Mouse (Mus musculus) limb, embryonic 14.5 days (tissue): ENCODE measurements around the gene Jam3. TPM values are rescaled to one million over a fixed set of nuclear protein-coding genes. Genes with fewer than 3 reads are reported as not detected.

Source experiments
- ATAC-seq: fragments of 200-750 bp; cut with Nextera tagmentation; 2 replicates; pipeline ENCODE4 v1.8.0; 2017; ENCODE audit warnings: low read depth, moderate number of reproducible peaks, moderate TSS enrichment; ENCODE audit not compliant: low FRiP score
- DNase-seq: peaks from one replicate; pipeline ENCODE4 v3.0.0-alpha.2; 2015; ENCODE audit warnings: low spot score
- H3K27ac ChIP-seq: fragments of 300-500 bp; sonication (generic); replicated peaks from 2 replicates; pipeline ENCODE4 v1.5.1; 2014; ENCODE audit warnings: low read depth, mild to moderate bottlenecking, low read length, moderate library complexity, mixed read lengths
- H3K27me3 ChIP-seq: fragments of 300-500 bp; sonication (generic); 2 replicates; pipeline ENCODE4 v1.6.1; 2014; ENCODE audit warnings: low read length, mixed read lengths; ENCODE audit not compliant: control insufficient read depth, insufficient read depth
- H3K36me3 ChIP-seq: fragments of 300-500 bp; sonication (generic); 2 replicates; pipeline ENCODE4 v1.6.1; 2014; ENCODE audit warnings: mild to moderate bottlenecking, low read length, moderate library complexity, mixed read lengths; ENCODE audit not compliant: control insufficient read depth, insufficient read depth
- H3K4me1 ChIP-seq: fragments of 300-500 bp; sonication (generic); 2 replicates; pipeline ENCODE4 v1.6.1; 2014; ENCODE audit warnings: antibody characterized with exemption, low read length, mixed read lengths; ENCODE audit not compliant: control insufficient read depth, insufficient read depth
- H3K4me2 ChIP-seq: fragments of 300-500 bp; sonication (generic); replicated peaks from 2 replicates; pipeline ENCODE4 v1.6.1; 2014; ENCODE audit warnings: low read depth, mild to moderate bottlenecking, low read length, moderate library complexity; ENCODE audit not compliant: severe bottlenecking
- H3K4me3 ChIP-seq: fragments of 300-500 bp; sonication (generic); replicated peaks from 2 replicates; pipeline ENCODE4 v1.5.1; 2014; ENCODE audit warnings: low read length
- H3K9ac ChIP-seq: fragments of 300-500 bp; sonication (generic); 2 replicates; pipeline ENCODE4 v1.6.1; 2014; ENCODE audit warnings: mild to moderate bottlenecking, low read depth, low read length, moderate library complexity; ENCODE audit not compliant: severe bottlenecking
- H3K9me3 ChIP-seq: fragments of 300-500 bp; sonication (generic); 2 replicates; pipeline ENCODE4 v1.6.1; 2016; ENCODE audit warnings: low read length; ENCODE audit not compliant: control insufficient read depth
- POLR2A ChIP-seq: fragments of 200-500 bp; IDR thresholded peaks from 2 replicates; pipeline ENCODE4 v1.8.0; 2012; ENCODE audit warnings: inconsistent platforms, mild to moderate bottlenecking, moderate library complexity, borderline replicate concordance; ENCODE audit not compliant: insufficient read depth, insufficient read length; ENCODE audit errors: extremely low read depth
- WGBS: fragments of 180-500 bp; shearing (Covaris S2); extraction: QIAGEN DNeasy Blood & Tissue Kit; methylation state at CpG from one replicate; pipeline ENCODE4 v1.1.7; 2014; 5-methylcytosine and 5-hydroxymethylcytosine counted together
- polyA plus RNA-seq, 2 experiments: library from polyadenylated mRNA; depleted of rRNA in 1 of 2; stranded (reverse) in 1 of 2; unstranded in 1 of 2; fragments of >200 nt; fragmentation: Nextera tagmentation in 1 of 2; extraction: Ambion mirVana in 1 of 2; gene quantifications; 2 replicates each; pipeline versions ENCODE4 v1.2.1 to v1.2.3; 2012 to 2014

Gene Jam3
- polyA plus RNA-seq, 2 experiments, result 100 to 110 TPM

DNA sequence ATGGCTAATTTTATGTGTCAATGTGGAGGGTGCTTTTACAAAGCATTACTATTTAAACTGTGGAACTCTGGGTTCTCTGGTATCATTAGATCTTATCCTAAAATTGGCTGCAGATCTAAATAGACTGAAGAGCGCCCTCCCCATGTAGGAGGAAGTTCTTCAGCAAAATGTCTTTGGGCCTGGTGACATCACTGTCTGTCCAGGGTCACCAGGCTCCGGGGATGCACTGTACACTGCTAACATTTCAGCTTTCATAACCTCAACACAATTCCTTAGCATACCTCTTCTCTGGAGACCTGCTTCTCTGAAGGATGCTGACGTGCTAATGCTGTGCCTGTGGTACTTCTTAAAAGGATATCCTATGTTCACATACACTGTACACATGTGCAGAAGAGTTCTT is 43.5 kb downstream of the Jam3 start:
- TF ChIP-seq POLR2A, result no peak
- ATAC-seq (no peak), DNase-seq (no peak)
- H3K9me3 ChIP-seq, result no peaks in the 10 kb centered on the region
- no peak overlapping the region for H3K9ac ChIP-seq
- no peak overlapping the region for H3K27ac ChIP-seq
- no peak overlapping the region for H3K4me3 ChIP-seq
- H3K27me3 ChIP-seq, result no peaks in the 10 kb centered on the region
- no peak overlapping the region for H3K4me2 ChIP-seq
- 91% methylated on average over 3 of the region's 3 CpGs for WGBS
- H3K36me3 ChIP-seq, result no peaks in the 10 kb centered on the region
- H3K4me1 ChIP-seq, result peaks cover 12% of the 10 kb centered on the region

DNA sequence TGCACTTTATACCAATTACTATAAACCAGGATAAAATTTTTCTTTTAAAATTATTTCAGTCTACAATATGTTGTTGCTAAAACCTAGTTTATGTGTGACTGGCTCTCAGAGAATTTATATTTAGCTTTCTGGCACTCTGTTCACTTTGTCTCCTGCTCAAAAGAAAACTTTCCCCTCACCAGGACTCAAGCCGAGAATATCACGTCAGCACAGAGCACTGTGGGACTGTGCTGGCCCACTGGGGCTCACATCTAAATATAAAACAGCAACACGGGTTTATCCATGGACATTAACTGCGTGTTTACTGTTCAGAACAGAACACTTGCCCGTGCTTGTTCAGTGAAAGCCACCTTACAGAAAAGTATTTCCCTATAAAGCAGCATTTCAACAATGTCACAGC is 44.5 kb downstream of the Jam3 start:
- H3K4me3 ChIP-seq, result no peak overlapping the region
- H3K36me3 ChIP-seq, result no peaks in the 10 kb centered on the region
- peaks cover 12% of the 10 kb centered on the region for H3K4me1 ChIP-seq
- H3K4me2 ChIP-seq, result no peak overlapping the region
- TF ChIP-seq POLR2A, result no peak
- ATAC-seq (no peak), DNase-seq (no peak)
- H3K9me3 ChIP-seq, result no peaks in the 10 kb centered on the region
- 0 out of 2 replicates have a peak overlapping the region, but pooled peaks have one; percentile 43 for H3K27ac ChIP-seq
- no peak overlapping the region for H3K9ac ChIP-seq
- H3K27me3 ChIP-seq, result no peaks in the 10 kb centered on the region
- 22% methylated on average over 5 of the region's 5 CpGs for WGBS

DNA sequence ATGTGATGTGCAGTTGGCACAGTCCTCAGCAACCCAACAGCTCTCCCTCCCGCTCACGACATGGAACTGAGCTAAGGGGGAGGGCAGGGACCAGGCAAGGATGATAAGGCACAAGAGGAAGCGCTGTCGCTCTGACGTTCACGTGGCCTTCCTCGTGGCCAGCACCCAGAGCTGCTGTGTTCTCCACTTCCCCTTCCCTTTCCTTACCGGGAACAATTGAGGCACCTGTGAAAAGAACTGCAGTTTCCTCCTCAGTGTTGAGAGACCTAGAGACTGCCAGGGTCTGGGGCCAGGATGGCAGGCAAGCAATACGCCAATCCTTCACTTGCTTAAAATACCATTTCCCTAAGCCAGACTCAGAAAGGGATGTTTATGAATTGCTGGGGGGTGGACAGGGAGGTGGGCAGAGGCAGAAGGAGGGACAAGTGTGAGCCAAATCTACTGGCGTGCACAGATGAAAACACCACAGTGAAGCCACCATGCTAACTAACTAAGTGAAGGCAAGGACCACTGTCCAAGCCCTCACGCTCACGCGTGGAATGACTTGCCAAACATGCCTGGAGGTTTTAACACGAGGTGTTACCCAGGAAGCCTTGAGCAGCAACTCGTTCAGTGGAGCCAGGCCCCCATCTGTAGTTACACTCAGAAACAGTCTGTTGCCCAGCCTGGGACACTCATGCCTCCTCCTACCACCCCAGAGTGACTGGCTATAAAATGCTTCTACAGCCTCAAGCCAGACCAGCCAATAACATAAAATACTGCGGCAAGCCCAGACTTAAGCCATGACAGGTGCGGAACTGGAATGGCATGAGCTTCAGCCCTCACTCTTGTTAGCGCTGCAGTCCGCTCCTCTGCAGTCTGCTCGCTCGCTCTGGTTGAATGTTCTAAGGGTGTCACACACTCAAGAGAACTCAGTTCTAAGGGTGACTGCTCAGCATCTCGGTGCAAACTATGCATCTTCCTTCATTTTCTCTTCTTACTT is 45.4 kb downstream of the Jam3 start:
- Histone ChIP-seq H3K27me3 (no peaks in the 10 kb centered on the region), H3K9me3 (no peaks in the 10 kb centered on the region), H3K9ac (no peak overlapping the region), H3K4me3 (no peak overlapping the region), H3K27ac (peak overlapping the region; percentile 43; the same call in 1 of the 2 replicates), H3K36me3 (peaks cover 7% of the 10 kb centered on the region), H3K4me2 (no peak overlapping the region), H3K4me1 (peaks cover 12% of the 10 kb centered on the region)
- TF ChIP-seq POLR2A, result no peak
- ATAC-seq (peak; percentile 69), DNase-seq (peak; percentile 54)
- 53% methylated on average over 22 of the region's 22 CpGs for WGBS

DNA sequence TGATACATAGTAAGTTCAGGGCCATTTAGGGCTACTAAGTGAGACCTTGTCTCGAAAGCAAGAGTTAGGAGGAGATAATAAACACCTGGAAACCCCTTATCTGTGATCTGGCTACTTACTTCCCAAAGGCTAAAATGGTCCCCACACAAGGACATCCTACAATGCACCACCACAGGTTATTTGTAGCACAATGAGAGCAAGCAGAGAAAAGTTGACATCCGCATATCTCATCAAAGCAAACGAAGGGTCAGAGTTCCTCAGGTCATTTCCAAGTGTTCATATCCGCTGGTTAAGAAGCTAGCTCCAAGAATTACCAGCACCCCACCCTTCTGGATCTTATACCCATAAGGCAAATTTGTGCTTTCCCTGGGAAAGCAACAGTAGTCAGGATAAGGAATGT is 46.8 kb downstream of the Jam3 start:
- Histone ChIP-seq H3K27ac (no peak overlapping the region), H3K4me2 (no peak overlapping the region), H3K27me3 (no peaks in the 10 kb centered on the region), H3K36me3 (peaks cover 16% of the 10 kb centered on the region), H3K9ac (no peak overlapping the region), H3K4me1 (peaks cover 12% of the 10 kb centered on the region), H3K4me3 (no peak overlapping the region), H3K9me3 (no peaks in the 10 kb centered on the region)
- ATAC-seq (no peak), DNase-seq (no peak)
- WGBS, result 85% methylated on average over 4 of the region's 4 CpGs
- no peak for TF ChIP-seq POLR2A

DNA sequence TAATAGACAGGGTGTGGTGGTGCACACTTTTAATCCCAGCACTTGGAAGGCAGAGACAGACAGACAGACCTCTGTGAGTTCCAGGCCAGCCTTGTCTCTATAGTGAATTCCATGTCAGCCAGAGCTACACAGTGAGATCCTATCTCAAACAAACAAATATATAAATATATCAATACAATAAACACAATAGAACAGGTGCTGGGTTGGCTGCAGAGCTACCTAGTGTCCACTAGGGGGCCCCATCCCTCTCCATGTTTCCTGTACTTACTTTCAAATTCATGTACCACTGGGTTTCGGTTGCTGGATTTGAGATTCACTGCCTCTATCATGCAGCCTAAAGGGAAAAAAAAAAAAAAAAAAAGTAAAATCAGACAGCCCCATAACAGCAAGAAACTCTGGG is 49.1 kb downstream of the Jam3 start:
- Histone ChIP-seq H3K4me2 (no peak overlapping the region), H3K27me3 (no peaks in the 10 kb centered on the region), H3K4me1 (peaks cover 12% of the 10 kb centered on the region), H3K9ac (no peak overlapping the region), H3K4me3 (no peak overlapping the region), H3K36me3 (peaks cover 39% of the 10 kb centered on the region), H3K27ac (no peak overlapping the region), H3K9me3 (no peaks in the 10 kb centered on the region)
- peak; percentile 65 for DNase-seq
- 58% methylated on average over 1 of the region's 1 CpGs for WGBS
- no peak; the same call in 1 of the 2 replicates for ATAC-seq
- TF ChIP-seq POLR2A, result no peak
